Mouse (Mus musculus) embryonic fibroblast, embryonic 13.5 days (primary cell): ENCODE measurements at regions not wholly inside any gene's neighbourhood (a gene's known extent, or its start where the extent isn't known, plus 50 kb on each side); places are given as distances from the start of the nearest gene placed in this dataset.
A peak's percentile ranks its signal among the peaks of the same experiment; 100 is the strongest.

Experiments
- H3K27ac ChIP-seq: 2 replicates; pipeline ENCODE4 v1.5.1; 2012; ENCODE audit warnings: low read length, control low read depth, inconsistent platforms; ENCODE audit not compliant: insufficient read depth
- H3K4me1 ChIP-seq: 2 replicates; pipeline ENCODE4 v1.6.1; 2011; ENCODE audit warnings: low read length; ENCODE audit not compliant: control insufficient read depth, insufficient read depth
- H3K4me3 ChIP-seq: 2 replicates; pipeline ENCODE4 v1.5.1; 2011; ENCODE audit warnings: mild to moderate bottlenecking, control low read depth, low read length; ENCODE audit not compliant: insufficient read depth
- CTCF ChIP-seq: IDR thresholded peaks from 2 replicates; pipeline ENCODE4 v1.5.1; 2011; ENCODE audit warnings: mild to moderate bottlenecking, control low read depth, low read length, moderate library complexity, borderline replicate concordance; ENCODE audit not compliant: insufficient read depth
- POLR2A ChIP-seq: IDR thresholded peaks from 2 replicates; pipeline ENCODE4 v1.6.1; 2011; ENCODE audit warnings: low read depth, mild to moderate bottlenecking, control low read depth, low read length, moderate library complexity

DNA sequence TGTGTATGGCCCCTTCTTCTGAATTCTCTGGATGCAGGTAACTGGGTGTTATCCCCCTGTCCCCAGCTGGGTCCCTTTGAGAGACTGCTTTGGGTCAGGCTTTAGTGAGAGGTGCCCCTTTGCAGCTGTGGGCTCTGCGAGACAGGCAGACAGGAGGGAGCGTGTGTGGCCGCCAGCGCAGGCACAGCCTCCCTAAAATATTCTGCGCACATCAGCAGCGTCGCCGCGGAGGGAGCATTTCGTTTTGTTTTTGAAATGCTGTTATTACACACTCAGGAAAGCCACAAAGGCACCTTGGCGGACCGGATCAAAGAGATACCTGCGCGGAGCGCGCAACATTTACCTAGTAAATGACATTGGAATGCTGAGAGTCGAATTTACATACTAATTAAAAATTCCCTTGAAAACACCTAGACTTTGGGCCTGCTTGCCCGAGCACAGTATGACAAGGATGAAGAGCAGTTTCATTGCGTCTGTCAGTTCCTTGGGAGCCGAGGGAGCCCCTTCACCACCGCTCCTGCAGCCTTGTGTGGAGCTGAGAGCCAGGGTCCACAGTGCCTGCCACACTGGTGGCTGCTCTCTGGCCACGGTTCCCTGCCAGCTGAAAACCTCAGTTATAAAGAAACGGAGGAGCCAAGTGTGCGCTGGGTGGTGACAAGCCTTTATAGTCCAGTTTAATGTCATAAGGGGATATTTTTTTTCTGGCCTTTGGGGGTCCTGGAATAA is 89.3 kb upstream of the Pmepa1 start:
- Histone ChIP-seq H3K4me1 (no peaks in the 10 kb centered on the region), H3K27ac (no peak overlapping the region), H3K4me3 (no peak overlapping the region)
- TF ChIP-seq CTCF (no peak), POLR2A (no peak)

DNA sequence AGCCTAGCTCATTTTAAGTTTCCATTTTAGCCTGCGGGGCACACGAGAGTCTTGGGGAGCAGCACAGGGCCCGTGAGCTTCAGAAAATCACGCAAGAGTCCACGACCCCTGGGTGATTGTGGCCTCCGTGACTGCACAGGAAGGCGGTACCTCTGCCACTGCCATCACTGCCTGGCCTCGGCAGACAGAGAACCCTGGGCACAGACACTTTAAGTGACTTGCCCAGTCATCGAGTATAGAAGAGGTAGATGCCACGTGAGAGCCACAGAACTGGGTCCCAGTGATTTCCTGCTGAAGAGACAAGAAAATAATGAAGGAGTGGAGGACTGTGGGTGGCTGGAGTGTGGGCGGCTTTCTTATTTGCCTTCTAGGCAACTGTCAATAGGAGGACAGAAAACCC is 90.4 kb upstream of the Pmepa1 start:
- H3K4me1 ChIP-seq = no peaks in the 10 kb centered on the region
- no peak overlapping the region for H3K4me3 ChIP-seq
- no peak for TF ChIP-seq POLR2A
- no peak for TF ChIP-seq CTCF
- no peak overlapping the region for H3K27ac ChIP-seq

DNA sequence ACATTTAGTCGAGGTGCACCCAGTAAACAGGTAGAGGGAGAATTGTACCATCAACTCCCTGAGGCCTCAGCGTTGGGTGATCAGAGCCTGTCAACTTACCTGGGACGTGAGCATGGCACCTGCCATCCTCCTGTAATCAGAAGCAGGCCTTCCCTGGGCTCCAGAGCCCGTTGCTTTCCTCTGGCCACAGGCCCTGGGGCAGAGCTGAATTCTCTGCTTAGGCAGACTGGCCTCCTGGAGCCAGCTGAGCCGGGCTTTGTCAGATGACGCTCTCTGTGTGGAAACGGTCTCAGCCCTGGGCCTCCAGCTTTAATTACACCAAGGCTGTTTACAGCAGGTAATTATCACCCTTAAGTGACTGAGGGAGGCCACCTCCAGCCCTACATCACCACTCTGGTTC is 92.6 kb upstream of the Pmepa1 start:
- TF ChIP-seq CTCF (no peak), POLR2A (no peak)
- H3K27ac ChIP-seq = no peak overlapping the region

DNA sequence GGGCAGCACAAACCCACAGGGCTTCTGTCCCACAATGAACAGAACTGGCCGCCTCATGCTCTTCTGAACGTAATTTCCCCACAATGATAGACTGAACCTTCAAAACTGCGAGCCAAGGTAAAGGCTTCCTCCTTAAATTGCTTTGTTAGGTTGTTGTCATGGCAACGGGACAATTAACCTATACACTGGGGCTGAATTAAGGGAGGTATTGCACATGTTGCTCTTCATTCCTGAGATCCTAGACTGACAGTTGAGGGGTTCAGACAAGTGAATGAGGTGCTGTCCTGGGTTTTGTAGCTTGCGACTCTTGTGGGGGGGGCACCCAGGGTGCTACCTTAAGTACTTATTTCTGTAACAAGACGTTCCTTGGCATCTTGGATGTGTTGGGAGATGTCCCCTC is 100.6 kb upstream of the Pmepa1 start:
- H3K27ac ChIP-seq = no peak overlapping the region
- no peak overlapping the region for H3K4me3 ChIP-seq
- TF ChIP-seq CTCF = no peak
- no peak for TF ChIP-seq POLR2A
- H3K4me1 ChIP-seq = no peaks in the 10 kb centered on the region

More for the DNA sequence above, 92.6 kb upstream of the Pmepa1 start:
- H3K4me3 ChIP-seq = no peak overlapping the region
- no peaks in the 10 kb centered on the region for H3K4me1 ChIP-seq

DNA sequence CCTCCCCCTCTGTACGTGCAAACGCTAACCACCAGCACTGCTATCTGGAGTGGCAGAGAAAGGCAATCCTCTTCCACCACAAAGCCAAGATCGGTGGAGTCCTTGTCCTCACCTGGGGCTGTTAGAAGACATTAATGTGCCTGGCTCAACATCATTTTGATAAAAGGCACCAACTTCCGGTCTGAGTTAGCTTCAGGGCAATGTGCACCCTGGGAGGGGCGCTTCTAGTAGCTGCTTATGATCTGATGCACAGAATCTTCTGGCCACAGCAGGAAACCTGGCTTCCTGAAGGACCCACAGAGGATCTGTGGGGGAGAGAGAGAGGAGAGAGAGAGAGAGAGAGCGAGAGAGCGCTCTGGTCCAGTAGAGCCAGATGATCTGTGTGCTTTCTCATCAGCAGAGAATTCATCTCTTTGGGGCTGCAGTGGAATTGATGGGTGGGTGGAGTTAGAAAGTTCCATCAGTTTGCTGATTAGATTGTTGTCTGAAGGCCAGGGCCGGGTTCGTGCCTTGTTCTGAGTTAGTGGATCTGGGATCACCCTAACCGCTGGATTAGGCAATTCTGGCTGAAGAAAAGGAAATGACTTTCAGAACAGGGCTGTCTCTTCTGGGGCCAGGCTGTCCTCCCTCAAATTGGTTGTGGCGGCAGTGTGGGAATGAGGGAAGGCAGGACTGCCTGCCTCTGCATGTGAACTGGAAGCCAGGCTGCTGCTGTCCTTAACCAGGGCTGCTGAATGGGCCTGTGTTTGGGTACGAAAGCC is 101.3 kb upstream of the Pmepa1 start:
- TF ChIP-seq CTCF = no peak
- no peak for TF ChIP-seq POLR2A
- no peaks in the 10 kb centered on the region for H3K4me1 ChIP-seq
- H3K27ac ChIP-seq = peak overlapping the region; percentile 86
- H3K4me3 ChIP-seq = no peak overlapping the region

DNA sequence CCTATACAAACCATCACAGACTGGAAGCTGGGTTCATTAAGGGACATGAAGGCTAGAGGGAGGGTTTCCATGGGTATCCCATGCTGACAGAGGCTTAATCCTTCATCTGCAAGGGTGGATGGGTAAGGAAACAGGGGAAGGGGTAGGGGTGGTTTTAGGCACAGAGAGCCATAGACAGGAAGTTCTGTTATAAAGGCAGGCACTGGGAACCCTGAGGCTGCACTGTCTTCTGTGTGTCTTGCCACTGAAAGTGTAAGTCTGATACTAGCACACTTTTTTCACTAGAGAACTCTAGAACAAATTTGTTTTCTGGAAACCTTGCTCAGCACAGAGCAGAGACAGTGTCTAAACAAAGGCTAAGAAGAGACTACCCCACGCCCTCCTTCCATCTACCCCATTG is 103.4 kb upstream of the Pmepa1 start:
- Histone ChIP-seq H3K27ac (peak overlapping the region; percentile 59; the same call in 1 of the 2 replicates), H3K4me3 (no peak overlapping the region), H3K4me1 (0 out of 2 replicates have a peak, but pooled peaks cover 3% of the 10 kb centered on the region)
- TF ChIP-seq CTCF (no peak), POLR2A (no peak)

DNA sequence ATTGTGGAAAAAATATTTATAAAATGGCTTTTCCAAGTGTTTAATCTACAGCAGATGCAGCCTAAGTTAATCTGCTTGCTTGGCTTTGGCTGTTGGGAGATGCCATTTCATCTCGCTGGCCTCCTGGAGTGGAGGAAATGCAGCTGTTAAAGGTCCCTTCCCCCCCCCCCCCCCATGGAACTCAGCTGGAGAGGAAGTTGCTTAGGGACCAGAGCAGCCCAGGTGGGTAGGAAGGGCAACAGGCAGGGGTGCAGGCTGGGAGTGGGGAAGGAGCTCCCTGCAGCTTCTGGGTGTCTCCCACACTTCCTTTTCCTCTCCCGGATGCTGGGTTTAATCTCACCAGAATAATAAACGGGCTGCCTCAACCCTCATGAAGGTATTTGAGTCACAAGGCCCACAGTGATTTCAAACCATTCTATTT is 104.0 kb upstream of the Pmepa1 start:
- peak overlapping the region; percentile 59; the same call in 1 of the 2 replicates for H3K27ac ChIP-seq
- TF ChIP-seq CTCF (no peak), POLR2A (no peak)
- H3K4me3 ChIP-seq = no peak overlapping the region
- peaks cover 8% of the 10 kb centered on the region; the same call in 1 of the 2 replicates for H3K4me1 ChIP-seq

DNA sequence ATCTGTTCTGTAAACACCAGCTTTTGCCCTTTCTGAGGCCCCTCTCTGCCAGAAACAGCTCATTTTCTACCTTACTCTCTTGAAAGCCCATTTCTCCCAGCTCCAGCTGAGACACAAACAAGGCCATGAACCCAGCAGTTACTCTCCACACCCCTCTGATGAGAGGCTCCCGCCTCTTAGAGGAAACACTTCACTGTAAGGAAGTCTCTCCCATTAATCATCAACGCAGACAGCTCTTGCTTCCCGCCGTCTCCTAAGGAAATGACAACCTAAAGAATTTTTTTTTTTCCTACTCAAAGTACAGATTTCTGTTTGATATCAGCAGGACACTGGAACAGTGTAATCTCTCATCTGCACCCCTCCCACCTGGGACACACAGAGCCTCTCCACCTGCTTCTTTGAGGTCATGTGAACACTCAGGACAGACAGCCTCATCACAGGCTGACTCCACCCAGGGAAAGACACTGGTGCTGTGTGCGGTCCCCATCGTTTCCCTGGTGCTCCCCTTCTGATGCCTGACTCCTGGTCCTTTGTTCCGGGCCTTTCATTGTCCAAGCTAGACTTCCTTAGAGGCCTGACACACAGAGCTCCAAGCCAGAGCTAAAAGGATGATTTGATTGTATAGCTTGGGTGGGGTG is 106.0 kb upstream of the Pmepa1 start:
- Histone ChIP-seq H3K4me1 (peaks cover 10% of the 10 kb centered on the region; the same call in 1 of the 2 replicates), H3K4me3 (no peak overlapping the region), H3K27ac (no peak overlapping the region)
- no peak for TF ChIP-seq CTCF

DNA sequence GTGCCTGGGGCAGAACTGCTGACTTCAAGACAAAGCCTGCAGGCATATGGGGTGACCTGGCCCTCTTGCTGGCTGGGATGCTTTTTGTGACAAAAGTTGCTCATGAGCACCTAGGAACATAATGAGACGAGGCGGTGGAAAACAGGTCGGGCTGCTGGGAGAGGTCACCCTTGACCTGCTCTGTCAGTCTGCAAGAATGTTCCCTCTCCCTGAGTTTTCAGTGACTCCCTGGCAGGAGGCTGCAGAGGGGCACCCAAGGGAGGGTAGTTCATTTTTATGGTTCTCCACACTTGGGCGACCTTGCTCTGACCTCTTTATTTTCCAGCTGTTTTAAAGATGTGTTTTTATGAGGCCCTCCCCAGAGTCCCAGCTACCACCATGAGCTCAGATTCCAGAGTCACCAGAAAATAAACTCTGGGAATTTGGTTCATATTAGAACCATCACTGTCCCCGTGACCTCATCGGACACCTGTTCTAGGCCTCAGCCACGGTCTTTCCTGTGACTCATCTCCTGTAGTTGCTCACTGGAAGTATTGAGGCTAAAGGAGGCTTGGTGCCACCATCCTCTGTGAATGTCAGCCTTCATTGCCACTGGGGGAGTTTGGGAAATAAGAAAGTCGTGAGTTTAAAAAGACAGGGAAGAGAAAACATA is 108.7 kb upstream of the Pmepa1 start:
- H3K4me3 ChIP-seq = no peak overlapping the region
- H3K4me1 ChIP-seq = peaks cover 10% of the 10 kb centered on the region; the same call in 1 of the 2 replicates
- no peak for TF ChIP-seq CTCF
- TF ChIP-seq POLR2A = no peak
- H3K27ac ChIP-seq = peak overlapping the region; percentile 38; the same call in 1 of the 2 replicates
